Mouse (Mus musculus) layer of hippocampus, adult 8-10 months (tissue): ENCODE data around the gene Ppp1r35. TPM values are rescaled to one million over a fixed set of nuclear protein-coding genes. Genes with fewer than 3 reads are reported as not detected.
"Not testable (repeated sequence)": the region's sequence is repeated elsewhere in the genome, so short reads cannot be mapped to it uniquely, and the experiment has no call there.

Source experiments
- DNase-seq, 2 experiments: peaks; one replicate each; pipeline ENCODE4 v3.0.0; 2022; ENCODE audit warnings: low spot score in 2 of 2
- total RNA-seq, 4 experiments: library from RNA; stranded (reverse); gene quantifications; 2 replicates each; pipeline ENCODE4 v1.2.4; 2022

The Ppp1r35 gene
- total RNA-seq: 10 to 100 TPM; 11.5 to 16.3 (median 14.1) TPM

- peak; percentile 93 to 97 for DNase-seq
Observed at GRCm38 (mm10) chr5:137778635-137779034, at the start of gene Ppp1r35. Gene Ppp1r35 (plus strand): TSS chr5:137778849.

GRCm38 (mm10) chr5:137733638-137734288, 44.9 kb upstream of the Ppp1r35 start:
- no peak for DNase-seq

GRCm38 (mm10) chr5:137734289-137735061, 44.2 kb upstream of the Ppp1r35 start:
- peak; percentile 90 to 94 for DNase-seq

GRCm38 (mm10) chr5:137737400-137737940, 41.2 kb upstream of the Ppp1r35 start:
- no peak for DNase-seq

GRCm38 (mm10) chr5:137738516-137738915, 40.1 kb upstream of the Ppp1r35 start:
- DNase-seq: peak in 1 of 2 experiments; percentile 21

- DNase-seq: no peak
Observed at GRCm38 (mm10) chr5:137739471-137739870, 39.2 kb upstream of the Ppp1r35 start.

GRCm38 (mm10) chr5:137740506-137740905, 38.1 kb upstream of the Ppp1r35 start:
- DNase-seq: no peak

- peak in 1 of 2 experiments; percentile 77 for DNase-seq
Observed at GRCm38 (mm10) chr5:137741023-137741931, 37.4 kb upstream of the Ppp1r35 start, which contains the start of gene Nyap1. Gene Nyap1 (minus strand): TSS chr5:137741607.

GRCm38 (mm10) chr5:137742048-137742447, 36.6 kb upstream of the Ppp1r35 start:
- DNase-seq: no peak

GRCm38 (mm10) chr5:137742836-137743235, 35.8 kb upstream of the Ppp1r35 start:
- no peak for DNase-seq

- DNase-seq: no peak
Observed at GRCm38 (mm10) chr5:137744197-137744596, 34.5 kb upstream of the Ppp1r35 start.

GRCm38 (mm10) chr5:137745214-137746171, 33.2 kb upstream of the Ppp1r35 start, which contains the start of gene Tsc22d4:
Gene Tsc22d4 (plus strand): TSS chr5:137745730.
- peak; percentile 87 to 89 for DNase-seq

GRCm38 (mm10) chr5:137746282-137746850, 32.3 kb upstream of the Ppp1r35 start:
- no peak for DNase-seq

GRCm38 (mm10) chr5:137746851-137747325, 31.8 kb upstream of the Ppp1r35 start:
- DNase-seq: no peak

- no peak for DNase-seq
Observed at GRCm38 (mm10) chr5:137747326-137747961, 31.2 kb upstream of the Ppp1r35 start.

- DNase-seq: no peak
Observed at GRCm38 (mm10) chr5:137748130-137748770, 30.4 kb upstream of the Ppp1r35 start.

GRCm38 (mm10) chr5:137749196-137749836, 29.3 kb upstream of the Ppp1r35 start:
- no peak for DNase-seq

- not testable (repeated sequence) for DNase-seq
Observed at GRCm38 (mm10) chr5:137750212-137750611, 28.4 kb upstream of the Ppp1r35 start.
